Mouse (Mus musculus) heart, embryonic 15.5 days (tissue): Measurements from ENCODE around the gene Slc25a35. TPM values are rescaled to one million over a fixed set of nuclear protein-coding genes. Genes with fewer than 3 reads are reported as not detected.

Experiments
- ATAC-seq: fragments of 200-750 bp; cut with Nextera tagmentation; replicated peaks from 2 replicates; pipeline ENCODE4 v1.8.0; 2017; ENCODE audit warnings: low read depth, moderate TSS enrichment; ENCODE audit not compliant: insufficient number of reproducible peaks, insufficient read depth, low FRiP score
- H3K27ac ChIP-seq: fragments of 300-500 bp; sonication (generic); 2 replicates; pipeline ENCODE4 v1.5.1; 2015; ENCODE audit warnings: mild to moderate bottlenecking, inconsistent platforms
- H3K27me3 ChIP-seq: fragments of 300-500 bp; sonication (generic); 2 replicates; pipeline ENCODE4 v1.6.1; 2015; ENCODE audit warnings: inconsistent platforms
- H3K36me3 ChIP-seq: fragments of 300-500 bp; sonication (generic); 2 replicates; pipeline ENCODE4 v1.6.1; 2015; ENCODE audit warnings: mild to moderate bottlenecking, inconsistent platforms
- H3K4me1 ChIP-seq: fragments of 300-500 bp; sonication (generic); replicated peaks from 2 replicates; pipeline ENCODE4 v1.6.1; 2015; ENCODE audit warnings: inconsistent platforms
- H3K4me2 ChIP-seq: fragments of 300-500 bp; sonication (generic); 2 replicates; pipeline ENCODE4 v1.6.1; 2015; ENCODE audit warnings: inconsistent platforms, mild to moderate bottlenecking, moderate library complexity
- H3K4me3 ChIP-seq: fragments of 300-500 bp; sonication (generic); 2 replicates; pipeline ENCODE4 v1.5.1; 2015; ENCODE audit warnings: mild to moderate bottlenecking, inconsistent platforms
- H3K9ac ChIP-seq: fragments of 300-500 bp; sonication (generic); 2 replicates; pipeline ENCODE4 v1.6.1; 2015; ENCODE audit warnings: mild to moderate bottlenecking, inconsistent platforms
- H3K9me3 ChIP-seq: fragments of 300-500 bp; sonication (generic); replicated peaks from 2 replicates; pipeline ENCODE4 v1.6.1; 2016; ENCODE audit warnings: inconsistent platforms
- WGBS: fragments of 180-500 bp; shearing (Covaris S2); methylation state at CpG from one replicate; pipeline ENCODE4 v1.1.7; 2015; ENCODE audit warnings: mixed read lengths; 5-methylcytosine and 5-hydroxymethylcytosine counted together
- polyA plus RNA-seq: library from polyadenylated mRNA; unstranded; fragments of >200 nt; fragmentation: Nextera tagmentation; extraction: Ambion mirVana; gene quantifications from 2 replicates; pipeline ENCODE4 v1.2.1, GENCODE M21; 2015

Gene Slc25a35
- polyA plus RNA-seq, 1 experiment from 2014 or later = 2.0 TPM

DNA sequence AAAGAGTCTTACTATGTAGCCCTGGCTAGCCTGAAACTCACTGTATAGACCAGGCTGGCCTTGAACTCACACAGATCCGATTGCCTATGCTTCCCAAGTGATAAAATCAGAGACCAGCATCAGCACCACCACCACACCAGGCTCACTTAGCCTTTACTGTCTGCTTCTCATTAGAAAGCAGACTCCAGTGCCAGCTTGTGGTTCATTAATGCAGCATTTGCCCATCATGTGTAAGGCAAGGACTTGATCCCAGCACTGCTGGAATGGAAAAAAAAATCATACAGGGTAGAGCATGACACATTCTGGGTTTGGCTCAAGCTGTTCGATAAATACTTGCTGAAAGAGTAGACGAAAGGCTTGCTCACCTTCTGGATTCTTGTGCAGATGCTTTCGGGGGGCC, 21.9 kb upstream of the Slc25a35 start:
- ATAC-seq = no peak
- H3K9me3 ChIP-seq = no peaks in the 10 kb centered on the region
- no peak overlapping the region for H3K9ac ChIP-seq
- H3K4me3 ChIP-seq = no peak overlapping the region
- 79% methylated on average over 4 of the region's 4 CpGs for WGBS
- no peak overlapping the region for H3K27ac ChIP-seq
- H3K36me3 ChIP-seq = no peaks in the 10 kb centered on the region
- no peak overlapping the region for H3K4me2 ChIP-seq
- H3K4me1 ChIP-seq = peaks cover 7% of the 10 kb centered on the region
- 0 out of 2 replicates have a peak, but pooled peaks cover 3% of the 10 kb centered on the region for H3K27me3 ChIP-seq

- whole genome bisulfite sequencing = 21% methylated on average over 14 of the region's 16 CpGs
- H3K9ac ChIP-seq = 0 out of 2 replicates have a peak overlapping the region, but pooled peaks have one; percentile 12
These were observed 21.0 kb upstream of the Slc25a35 start for GRCm38 (mm10) chr11:68946806-68947440.

GRCm38 (mm10) chr11:68947542-68947993, 20.4 kb upstream of the Slc25a35 start:
- Histone ChIP-seq H3K27ac (no peak overlapping the region), H3K36me3 (no peaks in the 10 kb centered on the region), H3K4me2 (peak overlapping the region; percentile 45), H3K9ac (no peak overlapping the region), H3K4me1 (peaks cover 7% of the 10 kb centered on the region), H3K9me3 (no peaks in the 10 kb centered on the region), H3K4me3 (peak overlapping the region; percentile 21; the same call in 1 of the 2 replicates), H3K27me3 (peaks cover 7% of the 10 kb centered on the region; the same call in 1 of the 2 replicates)
- whole genome bisulfite sequencing = 23% methylated on average over 12 of the region's 12 CpGs
- no peak for ATAC-seq

More at GRCm38 (mm10) chr11:68946806-68947440, 21.0 kb upstream of the Slc25a35 start:
- no peaks in the 10 kb centered on the region for H3K9me3 ChIP-seq
- H3K4me1 ChIP-seq = peaks cover 7% of the 10 kb centered on the region
- H3K36me3 ChIP-seq = no peaks in the 10 kb centered on the region
- H3K4me2 ChIP-seq = peak overlapping the region; percentile 51
- peaks cover 6% of the 10 kb centered on the region; the same call in 1 of the 2 replicates for H3K27me3 ChIP-seq
- ATAC-seq = no peak
- peak overlapping the region; percentile 20; the same call in 1 of the 2 replicates for H3K4me3 ChIP-seq
- no peak overlapping the region for H3K27ac ChIP-seq

DNA sequence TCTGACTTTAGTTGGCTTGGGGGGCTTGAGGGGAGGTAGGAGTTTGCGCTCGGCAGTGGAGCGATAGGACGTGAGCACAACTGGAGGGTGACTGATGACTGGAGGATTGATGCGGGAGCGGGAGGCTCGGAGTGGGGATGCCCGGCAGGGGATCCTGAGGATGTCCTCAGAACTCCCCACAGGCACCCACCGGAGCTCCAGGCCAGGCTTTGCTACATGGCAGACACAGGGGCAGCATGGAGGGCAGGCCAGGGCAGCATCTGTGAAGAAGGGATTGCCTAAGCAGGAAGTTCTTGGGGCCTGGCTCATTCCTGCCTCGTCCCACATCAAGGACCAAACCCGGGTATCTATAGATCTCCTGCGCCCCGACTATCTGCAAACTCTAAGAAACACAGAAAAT, 14.0 kb upstream of the Slc25a35 start:
- Histone ChIP-seq H3K4me3 (peak overlapping the region; percentile 52), H3K9me3 (no peaks in the 10 kb centered on the region), H3K9ac (peak overlapping the region; percentile 52; the same call in 1 of the 2 replicates), H3K27me3 (peaks cover 16% of the 10 kb centered on the region), H3K4me2 (peak overlapping the region; percentile 84), H3K4me1 (peaks cover 19% of the 10 kb centered on the region), H3K27ac (no peak overlapping the region), H3K36me3 (no peaks in the 10 kb centered on the region)
- WGBS = 11% methylated on average over 13 of the region's 13 CpGs
- no peak for ATAC-seq

DNA sequence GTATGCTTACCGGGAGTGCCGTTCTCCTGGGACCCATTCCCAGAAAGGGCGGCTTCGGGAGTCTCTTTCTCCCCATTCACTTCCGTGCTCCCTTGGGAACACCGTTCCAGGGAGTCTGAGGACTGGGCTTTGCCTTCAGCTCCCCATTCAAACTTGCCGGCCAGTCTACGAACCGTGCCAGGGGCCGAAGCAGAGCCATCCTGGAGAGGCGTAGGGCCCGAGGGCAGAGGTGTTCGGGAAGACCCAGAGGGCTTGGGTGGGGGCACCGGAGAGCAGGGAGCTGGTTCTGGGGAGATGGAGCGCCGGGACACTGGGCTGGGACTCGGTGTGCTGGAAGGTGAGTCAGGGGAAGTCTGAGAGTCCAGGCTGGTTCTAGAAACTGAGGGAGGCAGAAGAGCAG, 13.5 kb upstream of the Slc25a35 start:
- Histone ChIP-seq H3K27ac (no peak overlapping the region), H3K9ac (peak overlapping the region; percentile 52), H3K4me1 (peaks cover 19% of the 10 kb centered on the region), H3K27me3 (peaks cover 16% of the 10 kb centered on the region), H3K9me3 (no peaks in the 10 kb centered on the region), H3K4me2 (peak overlapping the region; percentile 84), H3K36me3 (no peaks in the 10 kb centered on the region), H3K4me3 (peak overlapping the region; percentile 52)
- ATAC-seq = no peak
- 3% methylated on average over 17 of the region's 17 CpGs for WGBS

GRCm38 (mm10) chr11:68955473-68955872, 12.5 kb upstream of the Slc25a35 start:
- Histone ChIP-seq H3K4me1 (peaks cover 19% of the 10 kb centered on the region), H3K27me3 (peaks cover 16% of the 10 kb centered on the region), H3K9ac (0 out of 2 replicates have a peak overlapping the region, but pooled peaks have one; percentile 52), H3K9me3 (no peaks in the 10 kb centered on the region), H3K4me2 (peak overlapping the region; percentile 84), H3K36me3 (no peaks in the 10 kb centered on the region), H3K27ac (peak overlapping the region; percentile 27; the same call in 1 of the 2 replicates), H3K4me3 (peak overlapping the region; percentile 52; the same call in 1 of the 2 replicates)
- WGBS = 58% methylated on average over 5 of the region's 5 CpGs
- ATAC-seq = no peak

GRCm38 (mm10) chr11:68956107-68956506, 11.8 kb upstream of the Slc25a35 start:
- Histone ChIP-seq H3K4me3 (peak overlapping the region; percentile 43), H3K27me3 (peaks cover 16% of the 10 kb centered on the region), H3K9ac (peak overlapping the region; percentile 1; the same call in 1 of the 2 replicates), H3K4me1 (peaks cover 19% of the 10 kb centered on the region), H3K4me2 (peak overlapping the region; percentile 84), H3K27ac (peak overlapping the region; percentile 68), H3K36me3 (no peaks in the 10 kb centered on the region), H3K9me3 (no peaks in the 10 kb centered on the region)
- WGBS = 13% methylated on average over 3 of the region's 3 CpGs
- ATAC-seq = peak; percentile 60

DNA sequence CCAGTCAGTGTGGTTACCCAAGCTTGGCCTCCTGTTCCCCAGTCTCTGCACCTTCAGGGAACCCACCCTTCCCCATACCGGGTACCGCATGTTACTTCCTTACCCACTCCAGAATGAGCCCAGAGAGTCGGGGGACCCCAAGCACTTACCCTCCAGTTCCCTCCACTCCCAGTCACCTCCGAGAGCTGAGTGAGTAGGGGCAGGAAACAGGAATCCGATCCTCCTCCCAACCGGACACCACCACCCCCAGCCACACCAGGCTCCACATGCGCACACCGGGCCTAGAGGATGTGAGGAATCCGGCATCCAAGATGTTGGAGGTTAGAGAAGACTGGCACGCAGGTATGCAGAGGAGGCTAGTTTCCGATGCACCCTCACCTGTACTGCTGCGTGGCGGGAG, 11.2 kb upstream of the Slc25a35 start:
- Histone ChIP-seq H3K36me3 (no peaks in the 10 kb centered on the region), H3K9me3 (no peaks in the 10 kb centered on the region), H3K27me3 (peaks cover 16% of the 10 kb centered on the region), H3K4me3 (peak overlapping the region; percentile 43), H3K27ac (peak overlapping the region; percentile 68), H3K9ac (peak overlapping the region; percentile 1; the same call in 1 of the 2 replicates), H3K4me2 (peak overlapping the region; percentile 37), H3K4me1 (peaks cover 19% of the 10 kb centered on the region)
- WGBS = 25% methylated on average over 13 of the region's 13 CpGs
- ATAC-seq = peak; percentile 68; the same call in 1 of the 2 replicates

GRCm38 (mm10) chr11:68957308-68957707, 10.6 kb upstream of the Slc25a35 start, which contains the start of gene Arhgef15:
TSS of gene Arhgef15 (minus strand) at chr11:68957480.
- peak within 1 kb of the TSS; percentile 1; the same call in 1 of the 2 replicates for H3K9ac ChIP-seq
- peak within 1 kb of the TSS; percentile 68 for H3K27ac ChIP-seq
- H3K9me3 ChIP-seq = no peaks in the 10 kb centered on the region
- H3K36me3 ChIP-seq = no peaks in the 10 kb centered on the region
- peak within 1 kb of the TSS; percentile 37 for H3K4me2 ChIP-seq
- no peak for ATAC-seq
- H3K4me3 ChIP-seq = peak within 1 kb of the TSS; percentile 43
- H3K27me3 ChIP-seq = peaks cover 13% of the 10 kb centered on the region
- peaks cover 19% of the 10 kb centered on the region for H3K4me1 ChIP-seq
- 46% methylated on average over 8 of the region's 8 CpGs for WGBS

DNA sequence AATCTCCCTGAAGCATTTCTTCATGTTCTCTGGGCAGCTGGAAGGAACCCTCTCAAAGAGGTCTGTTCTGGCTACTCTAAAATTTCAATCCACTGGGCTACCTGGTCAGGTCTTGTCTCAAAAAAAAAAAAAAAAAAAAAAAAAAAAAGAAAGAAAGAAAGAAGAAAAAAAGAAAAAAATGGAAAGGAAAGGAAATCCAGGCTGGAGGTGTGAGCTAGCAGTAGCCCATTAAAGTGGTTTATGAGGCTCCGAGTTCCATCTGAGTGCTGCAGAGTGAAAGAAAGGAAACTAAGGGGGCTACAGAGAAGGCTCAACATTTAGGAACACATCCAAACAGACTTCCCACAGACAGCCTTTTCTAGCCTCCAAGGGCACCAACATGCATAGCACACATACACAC, 10.0 kb upstream of the Slc25a35 start:
- no peaks in the 10 kb centered on the region for H3K36me3 ChIP-seq
- no peaks in the 10 kb centered on the region for H3K9me3 ChIP-seq
- H3K27me3 ChIP-seq = peaks cover 12% of the 10 kb centered on the region
- H3K4me2 ChIP-seq = no peak overlapping the region
- H3K27ac ChIP-seq = no peak overlapping the region
- no peak overlapping the region for H3K9ac ChIP-seq
- peaks cover 19% of the 10 kb centered on the region for H3K4me1 ChIP-seq
- H3K4me3 ChIP-seq = no peak overlapping the region
- ATAC-seq = no peak
- WGBS = 100% methylated on average over 1 of the region's 1 CpGs

- no peaks in the 10 kb centered on the region for H3K27me3 ChIP-seq
- H3K9ac ChIP-seq = no peak overlapping the region
- ATAC-seq = no peak
- no peaks in the 10 kb centered on the region for H3K36me3 ChIP-seq
- H3K4me3 ChIP-seq = no peak overlapping the region
- H3K27ac ChIP-seq = no peak overlapping the region
- no peaks in the 10 kb centered on the region for H3K4me1 ChIP-seq
- H3K4me2 ChIP-seq = no peak overlapping the region
- H3K9me3 ChIP-seq = no peaks in the 10 kb centered on the region
- 57% methylated on average over 3 of the region's 3 CpGs for WGBS
These were observed 6.3 kb upstream of the Slc25a35 start for GRCm38 (mm10) chr11:68961596-68961995.
